Mouse (Mus musculus) spleen, embryonic (tissue): ENCODE results near the gene Scpep1.
"Not testable (repeated sequence)": the region's sequence is repeated elsewhere in the genome, so short reads cannot be mapped to it uniquely, and the experiment has no call there.

Experiments
- CTCF ChIA-PET: fragments of 350-600 bp; sonication (Branson Sonifier 250); formaldehyde crosslinking; loops from one replicate; lab custom pipeline; 2022; lab: Charles Lee

Scpep1 gene

DNA sequence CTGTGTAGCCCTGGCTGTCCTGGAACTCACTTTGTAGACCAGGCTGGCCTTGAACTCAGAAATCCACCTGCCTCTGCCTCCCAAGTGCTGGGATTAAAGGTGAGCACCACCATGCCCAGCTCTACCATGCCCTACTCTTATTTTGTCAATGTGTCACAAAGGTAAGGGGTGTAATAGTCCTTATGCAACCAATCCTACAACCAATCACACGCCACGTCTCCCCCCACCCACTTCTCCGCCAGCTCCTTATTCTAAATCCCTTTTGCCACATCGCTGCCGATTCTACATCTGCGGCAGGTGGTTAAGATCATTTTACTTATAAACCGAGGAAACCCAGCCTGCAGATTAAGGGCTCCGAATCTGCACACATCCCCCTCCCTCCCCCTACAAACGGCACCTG is 22.2 kb downstream of the Scpep1 start:
- CTCF ChIA-PET: no interaction called here

- CTCF ChIA-PET: no interaction called here
Measured at GRCm38 (mm10) chr11:88931692-88932530, 23.4 kb downstream of the Scpep1 start.

DNA sequence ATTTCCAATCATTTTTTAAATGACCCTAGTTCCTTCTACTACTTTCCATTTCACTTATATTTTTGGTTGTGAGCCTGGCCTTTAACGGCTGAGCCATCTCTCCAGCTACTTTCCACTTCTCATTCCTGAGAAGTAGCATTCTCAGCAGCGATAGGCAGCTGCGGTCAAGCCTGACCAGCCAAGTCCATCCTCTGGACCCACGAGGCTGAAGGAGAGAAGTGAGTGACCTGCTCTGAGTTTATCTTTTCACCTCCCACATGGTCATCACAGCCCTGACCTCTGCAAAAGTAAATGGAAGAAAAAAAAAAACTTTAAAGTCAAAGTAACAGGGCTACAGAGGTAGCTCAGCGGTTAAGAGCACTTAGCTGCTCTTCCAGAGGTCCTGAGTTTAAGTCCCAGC is 28.7 kb downstream of the Scpep1 start:
- CTCF ChIA-PET: no interaction called here

DNA sequence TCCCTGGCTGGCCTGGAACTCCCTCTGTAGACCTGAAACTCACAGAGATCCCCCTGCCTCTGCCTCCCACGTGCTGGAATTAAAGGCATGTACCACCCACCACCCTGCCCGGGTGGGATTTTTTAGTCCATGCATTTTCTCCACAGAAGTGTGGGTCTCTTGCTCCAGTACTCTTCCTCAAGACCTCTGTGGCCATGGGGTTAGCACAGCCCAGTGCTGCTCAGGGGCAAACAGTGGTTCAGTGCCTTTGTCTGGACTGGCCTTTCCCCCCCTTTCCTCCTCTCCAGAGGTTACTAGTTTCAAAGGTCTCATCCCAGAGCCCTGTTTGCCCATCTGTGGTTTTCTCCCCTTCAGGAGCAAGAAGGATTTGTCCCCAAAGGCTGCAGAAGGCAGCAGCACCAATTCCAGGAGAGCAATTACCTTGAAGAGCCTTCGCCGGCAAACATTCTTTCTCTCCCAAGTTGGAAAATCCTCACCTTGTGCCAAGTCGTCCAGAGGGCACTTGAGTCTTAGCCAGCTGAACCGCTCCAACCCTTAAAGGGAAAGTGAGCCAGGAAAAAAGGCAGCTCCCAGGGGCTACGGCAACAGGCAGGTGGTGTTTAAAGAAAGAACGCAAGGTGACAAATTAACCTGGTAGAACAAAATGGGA is 45.8 kb downstream of the Scpep1 start:
- CTCF ChIA-PET: interaction anchor here (0.8 kb wide), 1 partner anchor 8 kb away, joined by 3 read pairs; no protein-coding TSS in a partner anchor

DNA sequence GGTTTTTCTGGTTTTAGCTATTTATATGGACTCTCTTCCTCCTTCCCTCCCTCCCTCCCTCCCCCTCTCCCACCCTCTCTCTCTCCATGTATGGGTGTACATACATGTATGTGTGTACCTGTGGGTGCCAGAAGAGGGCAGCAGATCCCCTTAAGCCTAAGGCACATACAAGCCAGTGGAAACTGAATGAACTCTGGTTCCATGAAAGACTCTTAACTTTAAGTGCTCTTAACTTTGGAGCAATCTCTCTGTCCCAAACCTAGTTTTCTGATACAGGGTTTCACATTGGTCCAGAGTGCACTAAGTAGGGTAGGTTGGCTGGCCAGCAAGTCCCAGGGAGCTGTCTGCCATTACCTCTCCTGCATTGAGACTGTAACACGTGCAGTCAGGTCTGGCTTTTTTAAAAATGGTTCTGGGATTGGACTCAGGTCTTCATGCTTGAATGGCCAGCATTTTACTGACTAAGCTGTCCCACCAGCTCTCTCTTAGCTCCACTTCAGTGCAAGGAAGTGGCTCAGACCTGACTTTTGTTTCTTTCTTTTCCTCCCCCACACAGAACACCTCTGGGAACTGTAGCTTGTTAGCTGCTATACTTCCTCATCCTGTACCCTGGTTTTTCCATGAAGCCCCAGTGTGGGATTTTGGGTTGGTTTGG is 46.6 kb downstream of the Scpep1 start:
- CTCF ChIA-PET: interaction anchor here (0.5 to 1.5 kb wide), 3 partner anchors 47 to 86 kb away, joined by 3 to 10 read pairs (median 3); partner anchors contain the start of gene Scpep1

- CTCF ChIA-PET: interaction anchor here (0.5 to 1.5 kb wide), 3 partner anchors 48 to 85 kb away, joined by 3 to 10 read pairs (median 3); partner anchors contain the start of gene Scpep1
Measured at GRCm38 (mm10) chr11:88907886-88908285, 47.4 kb downstream of the Scpep1 start.

DNA sequence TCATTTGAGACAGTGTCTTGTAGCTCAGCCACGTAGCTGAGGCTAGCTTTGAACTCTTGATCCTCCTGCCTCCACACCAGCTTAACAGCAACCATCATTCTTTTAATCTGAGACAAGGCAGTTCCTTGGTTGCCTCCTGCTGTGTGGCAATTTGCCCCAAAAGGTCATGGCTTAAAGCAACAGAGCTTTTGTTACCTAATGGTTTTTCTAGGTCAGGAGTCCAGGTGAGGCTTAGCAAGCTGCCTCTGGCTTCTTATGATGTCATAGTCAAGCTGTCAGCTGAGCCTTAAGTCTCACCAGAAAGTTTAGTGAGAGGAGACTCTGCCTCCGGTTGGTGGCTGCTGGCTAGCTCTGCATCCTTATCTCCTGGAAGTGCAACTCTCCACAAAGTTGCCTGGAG is 49.6 kb downstream of the Scpep1 start:
- CTCF ChIA-PET: interaction anchor here (1.0 kb wide), 1 partner anchor 42 kb away, joined by 3 read pairs; no protein-coding TSS in a partner anchor

GRCm38 (mm10) chr11:88904080-88904479 is 51.2 kb downstream of the Scpep1 start:
- CTCF ChIA-PET: no interaction called here

GRCm38 (mm10) chr11:88902762-88903161 is 52.5 kb downstream of the Scpep1 start:
- CTCF ChIA-PET: no interaction called here

- CTCF ChIA-PET: interaction anchor here (1.6 kb wide), 1 partner anchor 9 kb away, joined by 3 read pairs; no protein-coding TSS in a partner anchor
Measured at GRCm38 (mm10) chr11:88901341-88901802, 53.9 kb downstream of the Scpep1 start.

- CTCF ChIA-PET: interaction anchor here (0.6 to 0.7 kb wide), 2 partner anchors 32 to 42 kb away, joined by 3 to 15 read pairs; no protein-coding TSS in a partner anchor
Measured at GRCm38 (mm10) chr11:88899561-88899960, 55.7 kb downstream of the Scpep1 start.

DNA sequence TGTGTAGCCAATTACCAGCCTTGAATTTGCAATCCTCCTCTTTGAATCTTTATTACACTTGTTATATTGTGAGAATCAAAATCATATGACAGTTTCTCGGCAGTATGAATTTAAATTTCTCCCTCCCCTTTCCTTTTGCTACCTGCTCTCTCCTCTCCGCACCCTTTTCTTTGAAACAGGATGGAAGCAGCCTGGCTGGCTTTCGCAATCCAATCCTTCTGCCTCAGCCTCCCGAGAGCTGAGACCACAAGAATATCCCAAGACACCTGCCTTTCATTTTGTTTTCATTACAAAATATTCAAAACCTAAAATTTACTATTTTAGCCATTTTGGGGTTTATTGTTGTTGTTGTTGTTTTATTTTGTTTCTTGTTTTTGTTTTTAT is 56.9 kb downstream of the Scpep1 start:
- CTCF ChIA-PET: interaction anchor here (0.6 kb wide), 1 partner anchor 60 kb away, joined by 3 read pairs; no protein-coding TSS in a partner anchor

DNA sequence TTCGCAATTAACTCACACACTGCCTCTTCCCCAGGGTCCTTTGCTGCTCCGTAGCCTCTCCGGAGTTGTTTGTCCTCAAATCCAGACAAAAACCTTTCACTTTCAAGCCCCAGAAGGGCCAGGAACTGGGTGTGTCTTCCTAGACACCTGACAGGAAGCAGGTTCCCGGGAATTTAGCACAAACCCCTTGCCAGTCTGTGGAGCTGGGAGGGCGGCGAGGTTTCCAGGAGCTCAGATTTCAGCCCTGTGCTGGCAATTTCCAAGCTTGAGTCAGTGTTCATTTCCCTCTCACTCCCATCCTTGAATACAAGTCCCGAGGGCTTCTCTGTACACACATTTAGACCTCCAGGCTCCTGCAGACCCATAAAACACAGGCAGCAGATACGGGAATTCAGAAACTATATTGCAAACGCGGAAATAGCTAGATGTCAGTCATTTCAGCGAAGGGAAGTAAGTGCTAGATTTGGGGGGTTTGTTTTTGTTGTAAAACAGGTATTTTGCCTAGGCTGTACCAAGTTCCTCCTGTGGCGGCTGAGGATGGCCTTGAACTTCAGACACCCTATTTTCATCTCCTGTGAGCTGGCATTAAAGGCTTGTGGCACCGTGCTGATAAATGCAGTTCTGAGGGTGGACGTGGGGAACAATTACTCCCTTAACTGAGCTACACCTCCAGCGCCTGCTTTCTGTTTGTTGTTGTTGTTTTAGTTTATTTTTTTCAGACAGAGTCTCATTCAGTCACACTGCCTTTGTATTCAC is 57.5 kb downstream of the Scpep1 start:
- CTCF ChIA-PET: no interaction called here

DNA sequence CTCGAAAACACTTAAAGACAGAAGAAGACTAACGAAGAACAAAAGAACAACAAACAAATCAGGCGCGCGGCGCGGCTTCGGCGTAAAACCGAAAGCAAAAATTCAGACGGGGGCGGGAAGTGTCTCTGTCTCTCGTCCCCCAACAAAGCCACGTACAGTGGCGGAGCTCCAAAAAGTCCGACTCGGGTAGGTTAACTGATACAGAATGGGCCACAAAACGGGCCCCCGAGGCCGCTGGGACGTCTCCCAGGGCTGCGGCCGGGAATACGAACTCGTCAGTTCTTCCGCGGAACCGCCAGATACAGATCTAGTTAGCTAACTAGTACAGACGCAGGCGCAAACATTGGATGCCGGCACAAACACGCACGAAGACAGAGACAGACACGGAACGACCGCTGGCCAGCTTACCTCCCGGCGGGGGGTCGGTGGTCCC is 59.4 kb downstream of the Scpep1 start:
- CTCF ChIA-PET: not testable (repeated sequence)

GRCm38 (mm10) chr11:88895235-88895634 is 60.0 kb downstream of the Scpep1 start:
- CTCF ChIA-PET: not testable (repeated sequence)

DNA sequence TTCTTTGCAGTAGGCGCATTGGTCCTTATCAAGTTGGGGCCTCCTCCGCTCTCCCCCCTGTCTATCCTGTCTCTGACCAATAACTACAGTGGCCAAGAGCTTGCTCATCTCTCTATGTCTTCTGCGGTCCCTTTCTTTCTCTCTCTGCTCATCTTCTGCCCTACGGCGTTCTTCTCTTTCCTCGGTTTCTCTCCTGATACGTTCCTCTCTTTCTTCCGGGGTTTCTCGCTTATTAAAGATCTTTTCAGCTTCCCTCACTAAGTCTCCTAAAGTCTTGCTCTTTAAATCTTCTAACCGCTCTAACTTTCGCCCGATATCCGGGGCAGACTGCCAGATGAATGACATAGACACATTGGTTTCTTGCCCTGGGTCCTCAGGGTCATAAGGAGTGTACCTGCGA is 61.0 kb downstream of the Scpep1 start:
- CTCF ChIA-PET: not testable (repeated sequence)

GRCm38 (mm10) chr11:88893501-88893900 is 61.8 kb downstream of the Scpep1 start:
- CTCF ChIA-PET: not testable (repeated sequence)

- CTCF ChIA-PET: not testable (repeated sequence)
Measured at GRCm38 (mm10) chr11:88892789-88893188, 62.5 kb downstream of the Scpep1 start.

DNA sequence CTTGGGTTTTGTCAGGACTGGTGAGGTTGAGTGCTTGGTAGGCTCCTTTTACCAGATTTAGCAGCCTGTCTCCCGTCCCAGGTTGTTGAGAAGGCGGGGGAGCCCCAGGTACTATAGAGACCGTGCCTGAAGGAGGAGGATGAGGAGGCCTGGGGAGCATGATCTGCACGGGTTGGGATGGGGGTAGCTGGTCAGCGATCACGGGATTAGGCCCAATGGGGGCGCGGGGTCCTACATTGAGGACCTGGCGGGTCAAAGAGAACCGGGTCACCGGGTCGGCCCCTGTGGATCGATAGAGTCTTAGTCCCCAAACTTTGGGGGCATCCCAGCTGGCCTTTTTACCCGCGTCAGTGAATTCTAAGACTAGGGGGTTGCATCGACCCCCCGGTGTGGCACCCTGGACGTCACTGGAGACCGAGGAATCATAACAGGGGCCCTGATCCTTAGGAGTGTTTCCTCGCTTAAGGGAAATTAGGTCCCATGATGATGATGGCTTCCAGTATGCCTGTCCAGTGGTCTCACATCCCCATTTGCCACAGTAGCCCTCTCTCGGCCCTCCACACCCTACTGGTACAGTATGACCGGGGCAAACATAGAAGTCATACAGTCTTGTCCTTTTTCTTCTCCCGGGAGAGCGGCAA is 63.2 kb downstream of the Scpep1 start:
- CTCF ChIA-PET: not testable (repeated sequence)

- CTCF ChIA-PET: not testable (repeated sequence)
Measured at GRCm38 (mm10) chr11:88891446-88891845, 63.8 kb downstream of the Scpep1 start.
